Mouse (Mus musculus) lung, adult 18-20 months (tissue): ENCODE results near the gene Hdc.
"Not testable (repeated sequence)": the region's sequence is repeated elsewhere in the genome, so short reads cannot be mapped to it uniquely, and the experiment has no call there.

ENCODE experiments used
- DNase-seq, 2 experiments: peaks; one replicate each; pipeline ENCODE4 v3.0.0; 2022; ENCODE audit warnings: mixed read lengths in 2 of 2

Gene Hdc

DNA sequence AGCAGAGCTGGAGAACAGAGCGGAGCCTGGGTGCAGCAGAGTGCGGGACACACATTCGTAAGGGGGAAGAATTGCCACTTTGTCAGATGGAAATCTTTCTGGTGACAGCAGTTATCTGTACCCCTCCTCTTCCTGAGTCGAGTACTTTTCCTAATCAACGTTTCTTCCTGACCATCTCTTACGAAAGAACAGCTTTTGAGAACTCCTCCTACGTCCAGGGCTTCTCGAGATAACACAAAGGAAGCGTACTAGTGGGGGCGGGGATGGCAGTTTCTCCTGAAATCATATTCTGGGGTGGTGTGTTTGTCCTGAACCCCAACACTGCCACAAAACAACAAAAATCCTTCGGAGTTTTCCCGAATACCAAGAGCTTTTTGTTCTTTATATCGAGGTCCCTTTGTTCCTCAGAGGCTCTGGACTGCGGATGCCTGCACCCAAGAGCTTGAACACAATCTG lies at the start of gene Hdc:
Gene Hdc (minus strand): TSS at position 51 of the 456 bp plus-strand sequence.
- DNase-seq: peak in 1 of 2 experiments; percentile 53

DNA sequence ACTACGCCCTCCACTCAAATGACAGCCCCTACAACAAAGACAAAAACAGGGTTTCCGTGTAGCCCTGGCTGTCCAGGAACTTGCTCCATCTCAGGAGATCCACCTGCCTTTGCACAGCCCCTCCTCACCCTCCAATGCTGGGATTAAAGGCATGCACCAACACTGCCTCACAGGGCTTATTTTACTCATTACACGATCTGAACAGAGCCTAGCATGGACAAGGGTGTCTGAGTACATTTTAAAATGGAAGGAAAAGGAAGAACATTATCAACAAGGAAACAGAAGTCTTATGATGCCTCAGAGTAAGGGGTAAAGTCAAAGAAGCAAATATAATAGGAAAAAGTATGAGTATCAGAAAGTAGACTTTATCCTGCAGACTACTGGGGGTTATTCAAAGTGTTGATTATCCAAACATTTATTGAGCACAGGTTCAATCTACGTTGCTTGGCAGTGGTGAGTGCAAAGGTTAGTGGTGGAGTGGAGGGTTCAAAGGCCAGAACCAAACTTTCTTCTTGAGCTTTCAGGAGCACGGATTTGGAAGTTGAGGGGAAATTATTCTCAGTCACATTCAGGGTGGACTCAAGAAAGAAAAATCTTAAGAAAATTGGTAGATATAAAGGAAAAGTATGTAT lies 49.6 kb upstream of the Hdc start:
- DNase-seq: no peak

DNA sequence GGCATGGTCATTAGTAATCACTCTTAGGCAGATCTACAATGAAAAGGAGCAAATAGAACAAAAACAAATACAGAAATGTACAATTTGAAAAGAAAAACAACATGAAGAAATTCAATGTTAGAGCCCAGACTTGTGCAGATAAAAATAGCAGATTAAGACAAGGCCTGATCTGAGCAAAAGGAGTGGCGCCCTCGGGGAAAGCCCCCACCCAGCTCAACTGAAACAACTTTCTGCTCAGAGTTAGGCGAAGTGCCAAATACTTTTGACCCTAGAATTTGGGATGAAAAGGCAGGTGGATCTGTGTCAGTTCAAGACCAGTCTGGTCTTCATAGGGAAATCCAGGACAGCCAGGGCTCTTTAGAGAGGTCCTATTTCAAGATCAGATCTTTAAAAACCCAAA lies 46.9 kb upstream of the Hdc start:
- DNase-seq: no peak

DNA sequence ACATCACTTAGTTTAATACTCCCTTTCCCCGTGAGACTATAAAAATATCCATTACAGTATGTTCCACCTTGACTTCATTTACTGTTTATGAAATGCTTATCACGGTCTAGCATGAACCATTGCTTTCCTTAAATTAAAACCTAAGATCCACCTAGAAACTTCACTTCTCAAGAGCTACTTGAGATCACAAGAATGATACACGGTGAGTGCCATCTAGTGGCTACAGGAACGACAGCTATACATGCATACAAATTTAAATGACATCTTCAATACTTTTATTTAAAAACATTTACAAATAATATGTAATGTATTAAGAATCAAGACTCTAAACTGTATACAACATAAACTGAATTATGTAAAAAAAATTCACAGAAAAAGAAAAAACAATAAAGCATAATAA lies 44.4 kb upstream of the Hdc start:
- DNase-seq: peak in 1 of 2 experiments; percentile 41

DNA sequence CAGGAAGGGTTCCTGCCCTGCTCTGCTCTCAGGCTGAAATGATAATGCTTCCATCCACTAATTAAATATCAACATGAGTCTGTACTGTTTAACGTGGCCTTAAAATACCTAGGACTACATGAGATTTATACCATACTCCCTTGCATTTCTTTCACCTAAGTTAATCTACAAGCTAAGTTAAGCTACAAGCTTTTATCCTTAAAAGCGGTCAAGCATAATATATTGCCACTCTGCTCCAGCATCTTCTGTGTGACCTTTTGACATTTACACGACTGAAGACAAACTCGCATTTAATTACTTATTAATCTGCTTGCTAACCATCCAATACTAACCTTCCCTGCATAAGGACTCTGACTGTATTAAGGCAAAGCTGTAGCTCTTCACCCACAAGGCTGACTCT lies 33.8 kb upstream of the Hdc start:
- DNase-seq: no peak

DNA sequence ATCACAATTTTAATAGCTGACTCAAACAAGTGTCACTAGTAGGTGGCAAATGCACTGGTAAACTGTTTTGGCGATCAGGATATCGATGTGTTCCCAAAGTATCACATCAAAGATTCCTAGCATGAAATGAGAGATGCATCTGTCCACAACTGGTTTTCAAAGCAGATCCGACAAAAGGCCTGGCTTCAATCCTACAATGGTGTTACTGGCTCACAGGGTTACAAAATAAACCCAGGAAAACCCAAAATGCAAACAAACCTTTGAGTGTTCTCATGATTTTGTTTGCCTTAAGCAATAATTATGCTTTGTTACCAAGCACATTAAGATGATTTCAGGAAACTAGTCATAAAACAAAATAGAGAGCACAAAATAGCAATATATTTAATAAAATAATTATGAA lies 28.7 kb upstream of the Hdc start:
- DNase-seq: peak in 1 of 2 experiments; percentile 30

DNA sequence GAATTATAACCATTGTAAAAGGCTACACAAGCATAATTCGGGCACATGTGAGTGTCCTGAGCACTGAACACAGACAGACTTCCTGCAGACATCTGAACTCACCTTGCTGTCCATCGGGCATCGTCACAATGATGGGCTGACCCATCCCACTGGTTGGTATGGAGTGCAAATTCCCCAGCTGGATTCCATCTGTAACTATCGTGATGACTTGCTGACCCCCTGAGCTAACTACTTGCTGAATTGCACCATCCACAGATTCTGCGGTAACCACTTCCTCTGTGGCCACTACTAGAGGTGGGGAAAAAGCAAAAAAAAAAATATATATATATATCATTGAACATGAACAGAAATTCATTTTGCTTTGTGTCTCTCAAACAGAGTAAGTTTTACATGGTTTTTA lies 27.4 kb upstream of the Hdc start:
- no peak for DNase-seq

DNA sequence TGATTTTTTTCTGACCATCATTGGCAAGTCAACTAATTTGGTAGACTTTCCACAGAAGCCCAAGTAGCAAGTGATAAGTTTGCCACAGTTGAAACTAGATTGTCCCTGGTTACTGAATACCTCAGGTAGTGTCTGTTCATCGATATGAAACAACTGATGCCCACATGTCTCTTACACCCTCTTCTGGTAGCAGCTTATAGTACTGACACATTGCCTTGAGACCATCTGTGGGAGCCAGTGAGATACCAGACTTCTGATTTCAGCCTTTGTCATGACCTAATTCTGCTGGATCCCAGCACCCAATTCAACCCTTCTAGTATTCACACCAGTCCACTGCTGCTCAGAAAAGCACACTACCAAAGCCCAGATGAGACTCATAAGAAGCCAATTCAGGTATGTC lies 25.7 kb upstream of the Hdc start:
- no peak for DNase-seq

DNA sequence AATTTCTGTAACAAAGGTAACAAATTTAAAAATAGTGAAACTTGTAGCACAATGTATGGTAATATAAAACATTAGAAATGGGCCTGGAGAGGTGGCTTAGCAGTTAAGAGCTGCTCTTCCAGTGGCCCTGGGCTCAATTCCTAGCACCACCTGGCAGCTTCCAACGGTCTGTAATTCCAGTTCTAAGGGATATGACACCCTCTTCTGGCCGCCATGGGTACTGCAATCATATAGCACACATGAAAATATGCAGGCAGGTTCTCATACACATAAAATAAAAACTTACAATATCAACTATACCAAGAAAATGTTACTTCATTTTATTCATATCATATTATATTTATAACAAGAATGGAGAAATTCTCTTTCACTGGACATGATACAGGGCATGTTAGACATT lies 21.2 kb upstream of the Hdc start:
- no peak for DNase-seq

DNA sequence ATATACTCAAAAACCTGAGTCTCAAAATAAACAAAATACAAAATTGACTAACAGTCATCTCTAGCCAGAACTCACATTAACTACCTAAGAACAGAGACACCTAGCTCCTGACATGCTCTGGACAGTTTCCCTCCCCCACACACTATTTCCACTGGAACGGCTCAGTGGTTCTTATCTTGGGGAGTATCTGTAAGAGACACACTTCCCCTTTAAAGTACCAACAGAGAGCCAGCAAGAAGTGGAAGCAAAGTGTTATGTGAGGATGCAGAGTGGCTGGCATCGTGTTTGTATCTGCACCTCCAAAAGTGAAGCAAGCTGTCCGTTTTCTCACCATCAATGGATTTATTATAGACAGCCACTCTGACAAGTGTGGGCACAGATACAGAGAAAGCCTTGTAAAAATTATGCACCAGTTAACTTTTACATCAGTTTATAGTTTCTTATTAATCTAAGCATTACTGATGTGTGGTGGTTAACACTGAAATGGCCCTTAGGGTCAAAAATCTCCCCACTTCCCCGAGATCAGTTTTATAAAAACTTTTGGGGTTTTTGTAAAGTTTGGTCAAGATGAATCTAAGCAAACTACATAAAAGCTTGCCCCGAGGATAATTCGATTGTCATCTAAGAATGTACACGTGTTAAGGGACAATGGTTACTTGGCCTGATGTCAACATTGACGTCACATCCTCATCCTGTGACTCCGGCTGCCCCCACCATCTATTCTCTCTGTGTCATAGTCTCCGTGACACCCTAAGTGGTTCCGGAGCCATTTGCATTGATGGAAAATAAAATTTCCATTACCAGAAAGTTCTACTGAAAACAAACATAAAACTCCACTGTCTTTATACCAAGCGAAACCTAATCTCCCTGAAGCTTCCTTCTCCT lies 17.1 kb upstream of the Hdc start:
- DNase-seq: peak in 1 of 2 experiments; percentile 43

DNA sequence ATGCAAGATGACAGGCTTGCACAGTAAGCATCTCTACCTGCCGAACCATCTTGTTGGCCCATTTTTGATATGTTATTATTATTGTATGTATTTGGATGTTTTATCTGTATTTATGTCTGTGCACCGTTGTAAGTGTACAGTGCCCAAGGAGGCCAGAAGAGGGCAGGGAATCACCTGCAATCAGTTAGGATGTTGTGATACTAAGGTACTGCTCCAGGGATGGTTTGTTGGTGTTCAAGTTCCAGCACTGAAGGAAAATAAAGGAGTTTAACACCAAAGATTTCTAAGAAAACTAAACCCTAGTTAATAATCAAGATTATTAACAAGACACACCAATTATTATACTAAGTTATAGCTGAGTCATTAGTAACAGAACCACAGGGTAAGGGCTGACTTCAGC lies 14.1 kb upstream of the Hdc start:
- DNase-seq: no peak

DNA sequence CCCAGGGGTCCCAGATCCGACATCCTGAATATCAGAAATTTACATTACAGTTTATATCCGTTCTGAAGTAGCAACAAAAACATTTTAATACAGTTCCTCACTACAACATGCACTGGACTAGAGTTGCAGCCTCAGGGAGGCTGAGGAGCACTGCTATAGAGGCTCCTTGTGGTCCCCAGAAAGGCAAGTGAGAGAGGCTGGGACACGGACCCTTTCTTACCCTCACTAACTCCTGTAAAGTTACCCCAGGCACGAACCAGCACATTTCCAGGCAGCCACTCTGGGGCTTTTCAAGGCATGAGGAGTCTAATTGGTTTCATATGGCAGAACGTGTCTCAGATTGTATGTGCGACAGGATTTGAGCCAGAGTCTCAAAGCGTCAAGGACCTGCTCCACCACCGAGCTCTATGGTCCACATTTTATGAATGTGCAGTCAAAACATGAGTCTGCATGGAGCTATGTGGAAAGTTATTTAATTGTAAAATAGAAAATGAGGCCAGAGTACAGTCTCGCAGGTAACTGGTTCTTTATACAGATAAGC lies 9.4 kb upstream of the Hdc start:
- no peak for DNase-seq

DNA sequence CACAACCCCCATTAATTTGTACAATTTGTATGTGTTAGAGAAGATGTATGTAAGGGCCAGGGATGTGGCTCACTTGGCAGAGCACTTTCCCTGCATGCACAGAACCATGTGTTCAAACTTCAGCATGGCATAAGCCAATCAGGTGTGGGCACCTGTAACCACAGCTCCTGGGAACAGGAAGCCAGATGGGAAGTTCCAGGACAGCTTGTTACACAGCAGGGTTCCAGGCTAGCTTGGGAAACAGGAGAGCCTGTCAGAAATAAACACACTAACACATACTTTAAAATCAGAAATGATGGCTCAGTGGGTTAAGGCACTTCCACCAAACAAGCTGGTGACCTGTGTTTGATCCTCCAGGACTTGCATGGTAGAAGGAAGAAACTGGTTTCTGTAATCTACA lies 4.0 kb upstream of the Hdc start:
- no peak for DNase-seq

DNA sequence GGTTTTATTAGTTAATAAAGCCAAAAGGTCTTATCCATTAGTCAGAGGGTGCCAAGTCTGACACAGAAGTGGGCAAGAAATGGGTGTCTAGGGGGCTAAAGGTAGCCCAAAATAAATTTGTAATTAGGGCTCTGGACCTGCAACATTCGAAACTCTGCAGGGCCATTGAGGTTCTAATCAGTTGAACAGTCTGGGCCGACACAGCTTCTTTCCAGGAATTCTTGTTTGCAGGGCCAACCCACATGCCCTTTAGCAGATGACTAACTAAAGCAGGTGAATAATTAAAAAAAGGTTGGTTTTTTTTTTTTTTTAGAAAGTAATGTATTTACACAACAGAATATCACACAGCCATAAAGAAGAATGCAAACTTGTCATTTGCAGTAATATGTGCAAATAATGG lies 3.4 kb upstream of the Hdc start:
- no peak for DNase-seq

DNA sequence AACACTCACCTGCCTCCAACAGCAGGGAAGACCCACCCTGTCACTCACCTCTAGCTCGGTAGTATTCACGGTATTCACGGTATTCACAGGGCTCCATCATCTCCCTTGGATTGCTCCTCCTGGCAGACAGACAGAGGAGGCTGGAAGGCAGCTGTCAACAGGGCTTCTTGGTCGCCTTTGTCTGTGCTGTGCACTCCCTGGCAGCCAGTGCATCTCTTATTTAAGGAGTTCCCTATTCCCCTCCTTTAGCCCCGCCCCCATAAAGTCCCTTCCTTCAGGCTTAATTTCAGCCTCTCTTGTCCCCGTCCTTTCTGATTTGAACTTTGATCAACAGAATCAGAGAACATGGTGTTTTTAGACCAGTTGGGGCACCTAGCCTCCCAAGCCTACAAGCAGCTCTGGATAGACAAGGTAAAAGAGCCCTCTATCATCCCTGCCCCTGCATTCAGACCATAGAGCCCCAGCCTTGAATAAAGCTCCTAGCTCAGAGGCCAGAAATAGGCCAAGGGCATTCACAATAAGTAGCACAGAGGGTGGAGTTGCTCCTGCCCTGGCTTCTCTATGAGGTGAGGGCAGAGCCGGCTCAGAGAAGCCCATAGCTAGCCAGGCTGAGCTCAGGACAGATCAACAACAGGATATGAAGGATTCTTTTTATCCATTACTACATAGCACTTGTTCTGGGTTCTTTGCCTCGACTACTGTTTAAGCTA lies 474 bp downstream of the Hdc start:
- DNase-seq: peak in 1 of 2 experiments; percentile 32

DNA sequence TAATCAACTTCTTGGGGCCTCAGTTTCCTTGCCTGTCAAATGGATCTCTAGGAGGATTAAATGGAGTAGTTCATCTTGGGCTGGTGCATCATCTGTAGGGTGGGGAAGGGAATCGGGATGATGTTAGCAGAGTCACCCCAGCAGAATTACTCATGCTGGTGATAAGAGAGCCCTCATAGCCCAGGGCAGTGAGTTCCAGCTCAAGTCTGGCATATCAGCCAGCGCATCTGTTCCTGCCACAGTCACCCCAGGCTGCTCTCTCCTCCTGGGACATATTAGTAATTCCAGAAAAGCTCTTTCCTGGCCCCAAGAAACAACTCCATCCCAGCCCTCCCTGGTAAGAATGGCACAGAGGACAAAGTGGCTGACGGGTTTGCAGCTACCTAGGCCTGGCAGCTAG lies 3.7 kb downstream of the Hdc start:
- DNase-seq: no peak

DNA sequence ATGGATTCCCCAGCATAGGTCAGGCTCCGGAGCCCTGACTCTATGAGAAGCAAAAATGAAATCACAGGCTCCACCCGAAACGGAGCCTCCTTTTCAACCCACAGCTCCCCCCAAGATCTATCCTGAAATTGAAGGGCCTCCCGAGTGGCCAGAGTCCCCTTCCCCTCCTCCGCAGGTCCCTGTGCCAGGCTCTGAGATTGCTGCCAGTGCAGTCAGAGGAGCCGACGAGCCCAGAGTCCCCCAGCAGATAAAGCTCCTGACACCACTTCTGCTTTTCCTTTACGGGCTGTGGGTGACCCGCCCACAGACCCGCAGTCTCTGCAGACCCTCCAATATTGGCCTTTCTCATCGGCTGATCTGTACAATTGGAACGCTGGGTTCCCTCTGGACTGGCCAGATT lies 9.5 kb downstream of the Hdc start:
- not testable (repeated sequence) for DNase-seq

DNA sequence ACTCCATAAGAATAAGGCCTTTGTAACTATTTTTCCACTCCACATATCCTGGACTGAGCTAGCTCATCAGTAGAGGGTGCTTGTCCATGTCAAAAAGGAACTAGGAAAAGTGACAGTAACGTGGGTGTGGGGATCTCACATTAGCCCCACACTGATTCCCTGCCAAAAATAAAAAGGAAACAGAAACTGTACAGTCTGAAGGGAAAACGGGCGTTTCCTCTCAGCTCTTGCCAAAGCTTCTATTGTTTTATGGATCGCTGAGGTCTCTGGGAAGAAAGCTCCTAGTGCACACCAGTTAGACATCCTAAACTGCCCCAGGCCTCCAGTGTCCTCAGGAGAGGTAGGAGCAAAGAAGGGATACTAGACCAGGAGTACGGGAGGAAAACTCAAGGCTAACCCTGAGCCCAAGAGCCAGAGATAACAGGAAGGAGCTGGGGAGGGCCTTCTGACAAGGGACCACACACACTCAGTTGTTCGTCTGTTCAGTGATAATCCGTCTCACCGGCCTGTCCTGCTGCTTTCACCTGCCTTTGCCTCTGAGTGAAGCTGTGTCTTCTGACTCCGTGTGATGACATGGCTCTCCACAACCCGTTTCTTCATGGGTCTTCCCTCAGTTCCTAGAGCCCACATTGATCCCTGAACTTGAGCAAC lies 11.4 kb downstream of the Hdc start:
- DNase-seq: no peak

DNA sequence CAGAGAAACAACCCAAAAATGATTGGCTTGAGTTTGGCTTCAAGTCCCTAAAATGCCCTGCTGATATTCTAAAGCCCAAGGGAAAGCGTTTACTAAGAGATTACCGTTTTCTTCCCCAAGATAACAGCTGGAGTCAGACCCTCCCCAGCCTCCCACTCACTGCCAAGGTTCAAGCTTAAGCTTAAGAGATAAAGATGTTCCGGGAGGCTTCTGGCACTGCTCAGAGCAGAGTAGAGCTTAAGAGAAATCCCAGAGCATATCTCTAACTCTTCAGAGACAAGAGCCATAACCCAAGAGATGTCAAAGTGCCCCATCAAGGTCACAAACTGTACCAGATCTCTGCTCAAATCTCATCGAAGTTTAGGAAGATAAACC lies 12.4 kb downstream of the Hdc start:
- DNase-seq: no peak

DNA sequence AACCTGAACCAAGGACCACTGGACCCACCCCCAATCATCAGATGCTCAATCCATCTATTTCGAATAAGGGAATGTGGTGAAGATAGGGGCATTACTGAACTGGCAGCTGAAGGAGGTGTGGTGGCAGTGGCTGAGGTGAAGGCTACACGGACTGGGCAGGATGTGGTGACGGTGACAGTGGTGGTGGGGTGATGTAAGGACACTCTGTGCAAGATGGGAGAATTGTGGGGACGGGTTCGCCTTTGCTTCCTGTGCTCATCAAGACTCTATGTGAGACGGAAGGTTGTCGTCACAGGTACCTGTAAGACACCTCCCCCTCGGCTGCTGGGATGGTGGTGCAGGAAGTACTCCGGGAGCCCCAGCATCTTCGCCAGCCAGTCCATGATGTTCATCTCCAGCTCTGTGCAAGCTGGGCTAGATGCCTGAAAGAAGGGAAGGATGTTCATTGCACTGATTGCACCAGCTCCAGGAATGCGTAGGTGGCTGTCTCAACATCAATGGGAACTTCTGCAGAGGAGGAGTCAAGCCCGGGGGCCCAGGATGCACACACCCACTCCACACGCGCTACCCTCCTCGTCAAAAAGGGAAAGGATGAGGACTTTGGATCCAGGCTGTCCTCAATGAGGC lies 12.9 kb downstream of the Hdc start:
- DNase-seq: peak in 1 of 2 experiments; percentile 32

DNA sequence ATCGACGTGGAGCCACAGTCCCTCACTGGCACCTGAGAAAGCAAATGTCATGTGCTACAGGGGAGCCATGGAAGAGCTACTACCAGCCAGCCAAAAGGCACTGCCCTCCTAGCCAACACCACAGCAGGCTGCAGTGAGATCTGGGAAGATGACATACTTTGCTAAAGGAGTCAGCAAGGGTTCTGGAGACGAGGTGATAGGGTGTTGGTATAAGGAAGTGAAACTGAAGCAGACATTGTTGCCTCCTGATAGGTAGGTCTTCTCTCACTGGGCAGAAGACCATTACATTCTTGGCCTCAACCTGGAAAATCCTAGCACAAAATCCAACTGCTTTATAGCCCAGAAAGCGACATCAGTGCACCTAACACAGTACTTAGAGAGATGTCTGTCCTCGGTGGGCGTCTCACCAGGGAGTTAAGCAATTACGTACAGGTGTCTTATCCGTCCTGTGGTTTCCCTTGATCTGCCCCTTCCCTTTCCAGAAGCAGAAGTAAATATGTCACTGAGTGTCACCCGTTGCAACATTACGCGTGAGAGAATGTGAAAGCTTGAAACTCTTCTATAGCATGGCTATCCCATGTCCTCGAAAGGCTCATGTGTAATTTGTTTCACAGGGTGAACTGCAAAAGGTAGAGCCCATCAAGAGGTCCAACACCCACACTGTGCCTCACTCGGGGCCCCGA lies 17.0 kb downstream of the Hdc start:
- DNase-seq: no peak

DNA sequence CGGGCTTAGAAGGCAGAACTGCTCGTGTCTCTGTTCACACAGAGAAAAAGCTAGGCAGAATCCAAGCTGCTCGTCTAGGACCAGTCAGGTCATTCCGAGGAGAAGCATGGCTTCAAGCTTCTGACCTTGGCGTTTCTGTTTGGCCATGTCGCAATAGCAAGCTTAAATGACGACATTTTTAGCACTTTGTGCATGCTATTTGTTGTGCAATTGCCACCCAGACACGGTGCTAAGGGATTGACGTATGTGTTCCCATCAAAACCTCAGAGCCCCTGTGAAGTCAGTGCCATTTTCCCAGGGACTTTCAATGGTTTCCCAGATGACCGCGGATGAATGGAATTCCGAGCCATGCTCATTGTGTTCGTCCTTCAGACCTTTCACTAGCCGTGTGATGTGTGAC lies 18.6 kb downstream of the Hdc start:
- peak; percentile 29 to 49 for DNase-seq
